Mouse (Mus musculus) limb, embryonic 12.5 days (tissue): ENCODE measurements around the gene Vrk1. TPM values are rescaled to one million over a fixed set of nuclear protein-coding genes. Genes with fewer than 3 reads are reported as not detected.

Experiments used
- ATAC-seq: fragments of 200-750 bp; cut with Nextera tagmentation; 2 replicates; pipeline ENCODE4 v1.8.0; 2017; ENCODE audit warnings: low read depth, moderate TSS enrichment; ENCODE audit not compliant: insufficient number of reproducible peaks, insufficient read depth, low FRiP score, low TSS enrichment
- H3K27ac ChIP-seq: fragments of 300-500 bp; sonication (generic); 2 replicates; pipeline ENCODE4 v1.5.1; 2016; ENCODE audit warnings: mild to moderate bottlenecking, moderate library complexity
- H3K27me3 ChIP-seq: fragments of 300-500 bp; sonication (generic); 2 replicates; pipeline ENCODE4 v1.6.1; 2016; ENCODE audit warnings: mild to moderate bottlenecking, moderate library complexity
- H3K36me3 ChIP-seq: fragments of 300-500 bp; sonication (generic); 2 replicates; pipeline ENCODE4 v1.6.1; 2016; ENCODE audit warnings: mild to moderate bottlenecking, moderate library complexity
- H3K4me1 ChIP-seq: fragments of 300-500 bp; sonication (generic); replicated peaks from 2 replicates; pipeline ENCODE4 v1.6.1; 2016
- H3K4me2 ChIP-seq: fragments of 300-500 bp; sonication (generic); 2 replicates; pipeline ENCODE4 v1.6.1; 2016; ENCODE audit warnings: mild to moderate bottlenecking, moderate library complexity
- H3K4me3 ChIP-seq: fragments of 300-500 bp; sonication (generic); replicated peaks from 2 replicates; pipeline ENCODE4 v1.5.1; 2016; ENCODE audit warnings: mild to moderate bottlenecking
- H3K9ac ChIP-seq: fragments of 300-500 bp; sonication (generic); replicated peaks from 2 replicates; pipeline ENCODE4 v1.6.1; 2016; ENCODE audit warnings: mild to moderate bottlenecking, moderate library complexity
- H3K9me3 ChIP-seq: fragments of 300-500 bp; sonication (generic); 2 replicates; pipeline ENCODE4 v1.6.1; 2016; ENCODE audit warnings: mild to moderate bottlenecking, moderate library complexity
- WGBS: fragments of 180-500 bp; shearing (Covaris S2); methylation state at CpG from one replicate; pipeline ENCODE4 v1.1.7; 2016; 5-methylcytosine and 5-hydroxymethylcytosine counted together
- polyA plus RNA-seq: library from polyadenylated mRNA; unstranded; fragments of >200 nt; fragmentation: Nextera tagmentation; extraction: Ambion mirVana; gene quantifications from 2 replicates; pipeline ENCODE4 v1.2.1, GENCODE M21; 2016

The Vrk1 gene
- polyA plus RNA-seq, 1 experiment from 2014 or later, result 89.2 TPM

DNA sequence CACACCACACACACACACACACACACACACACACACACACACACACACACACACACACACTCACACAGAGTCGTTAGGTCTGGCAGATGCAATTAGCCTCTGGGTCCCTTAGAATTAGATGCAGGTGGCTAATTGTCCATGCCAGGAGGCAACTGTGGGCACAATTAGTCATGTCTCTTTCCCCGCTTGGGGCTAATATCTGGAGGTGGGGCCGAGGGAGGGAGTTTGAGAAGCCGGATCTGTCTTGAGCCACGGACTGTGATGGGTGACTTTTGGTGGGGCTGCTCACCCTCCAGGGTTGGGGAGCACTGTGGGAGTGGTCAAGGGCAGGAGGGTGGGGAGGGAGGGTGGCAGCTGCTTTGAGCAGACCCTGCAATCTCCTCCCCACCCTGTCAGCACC is 35.9 kb upstream of the Vrk1 start:
- 24% methylated on average over 5 of the region's 5 CpGs for WGBS
- H3K9me3 ChIP-seq, result peaks cover 9% of the 10 kb centered on the region; the same call in 1 of the 2 replicates
- H3K27ac ChIP-seq, result no peak overlapping the region
- no peak for ATAC-seq
- 0 out of 2 replicates have a peak, but pooled peaks cover 6% of the 10 kb centered on the region for H3K4me1 ChIP-seq
- H3K27me3 ChIP-seq, result no peaks in the 10 kb centered on the region
- H3K4me2 ChIP-seq, result no peak overlapping the region
- H3K4me3 ChIP-seq, result no peak overlapping the region
- no peaks in the 10 kb centered on the region for H3K36me3 ChIP-seq
- no peak overlapping the region for H3K9ac ChIP-seq

DNA sequence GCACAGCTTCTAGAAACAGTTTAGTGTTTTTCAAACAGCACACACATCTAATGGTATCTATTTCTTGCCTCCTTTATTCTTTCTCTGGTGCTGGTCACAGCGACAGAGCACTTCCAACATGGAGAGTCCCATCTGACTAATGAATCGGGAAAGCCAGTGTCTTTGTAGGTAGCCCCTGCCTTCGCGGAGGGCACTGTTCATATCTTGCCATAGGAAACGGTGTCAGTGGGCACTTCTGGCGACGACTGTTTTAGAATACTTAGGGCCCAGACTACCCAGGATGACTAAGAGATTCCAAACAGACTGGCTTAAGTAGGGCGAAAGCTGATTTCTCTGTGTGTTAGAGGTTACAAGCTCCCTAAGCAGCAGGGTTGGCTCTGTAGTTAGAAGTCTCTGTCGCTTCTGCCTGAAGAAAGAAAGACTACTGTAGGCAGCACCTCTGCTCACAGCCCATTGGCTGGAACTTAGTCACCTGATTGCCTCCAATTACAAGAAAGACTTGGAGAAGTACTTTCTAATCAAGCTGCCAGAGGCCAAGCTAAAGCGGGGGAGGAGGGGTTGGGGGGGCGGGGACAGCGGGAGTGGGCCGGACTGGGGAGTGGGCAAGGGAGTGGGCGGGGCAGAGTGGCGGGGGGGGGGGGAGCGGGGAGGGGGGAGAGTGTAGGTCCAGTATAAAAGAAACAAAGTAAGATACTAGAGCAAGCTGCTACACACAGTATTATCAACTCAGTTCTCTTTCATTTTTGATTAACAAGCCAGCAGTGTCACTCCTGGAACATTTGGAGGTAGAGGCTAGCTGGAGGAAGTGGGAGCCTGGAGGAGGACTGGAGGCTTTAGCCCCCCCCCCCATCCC is 28.7 kb upstream of the Vrk1 start:
- H3K4me2 ChIP-seq, result peak overlapping the region; percentile 37
- no peak for ATAC-seq
- peaks cover 6% of the 10 kb centered on the region; the same call in 1 of the 2 replicates for H3K27me3 ChIP-seq
- no peak overlapping the region for H3K27ac ChIP-seq
- peak overlapping the region; percentile 12 for H3K4me3 ChIP-seq
- H3K36me3 ChIP-seq, result no peaks in the 10 kb centered on the region
- H3K9ac ChIP-seq, result no peak overlapping the region
- peaks cover 7% of the 10 kb centered on the region for H3K9me3 ChIP-seq
- no peaks in the 10 kb centered on the region for H3K4me1 ChIP-seq
- 25% methylated on average over 12 of the region's 16 CpGs for WGBS

DNA sequence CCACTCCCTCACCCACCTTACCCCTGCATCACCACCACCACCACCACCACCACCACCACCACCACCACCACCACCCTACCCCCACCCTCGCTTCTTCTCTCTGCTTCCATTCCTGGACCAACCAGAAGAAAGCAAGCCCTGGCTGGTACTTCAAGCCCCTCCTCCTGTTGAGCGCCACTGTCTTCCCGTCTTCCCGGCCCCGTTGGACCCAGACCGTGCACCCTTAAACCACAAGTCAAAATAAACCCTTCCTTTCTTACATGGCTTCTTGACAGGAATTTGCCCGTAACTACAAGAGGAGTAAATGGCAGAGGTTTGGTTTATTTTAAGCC is 28.1 kb upstream of the Vrk1 start:
- peak overlapping the region; percentile 37; the same call in 1 of the 2 replicates for H3K4me2 ChIP-seq
- no peak overlapping the region for H3K27ac ChIP-seq
- H3K4me1 ChIP-seq, result no peaks in the 10 kb centered on the region
- no peaks in the 10 kb centered on the region for H3K36me3 ChIP-seq
- no peak overlapping the region for H3K4me3 ChIP-seq
- ATAC-seq, result no peak
- H3K9me3 ChIP-seq, result peaks cover 7% of the 10 kb centered on the region
- no peak overlapping the region for H3K9ac ChIP-seq
- H3K27me3 ChIP-seq, result peaks cover 6% of the 10 kb centered on the region; the same call in 1 of the 2 replicates
- WGBS, result 76% methylated on average over 7 of the region's 7 CpGs

DNA sequence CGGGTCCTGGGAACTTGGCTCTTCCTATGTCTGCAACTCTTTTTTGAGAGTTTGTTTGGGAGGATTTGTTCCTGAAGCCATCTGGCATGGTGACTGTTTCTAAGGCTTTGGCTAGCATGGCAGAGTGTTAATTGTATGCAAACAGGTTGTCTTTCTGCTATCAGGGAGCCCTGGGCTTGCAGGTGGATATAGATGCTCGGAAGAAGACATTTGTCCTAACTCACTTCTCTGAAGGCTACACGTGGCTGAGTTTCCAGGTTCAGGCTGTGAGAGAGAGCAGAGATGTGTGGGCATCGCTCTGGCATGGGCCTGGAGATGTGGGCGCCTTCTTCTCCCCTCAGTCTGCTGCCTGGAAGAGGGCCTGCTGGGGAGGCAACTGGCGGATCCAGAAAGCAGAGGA is 27.4 kb upstream of the Vrk1 start:
- no peak for ATAC-seq
- H3K4me2 ChIP-seq, result no peak overlapping the region
- H3K4me1 ChIP-seq, result no peaks in the 10 kb centered on the region
- no peak overlapping the region for H3K27ac ChIP-seq
- no peak overlapping the region for H3K4me3 ChIP-seq
- WGBS, result 86% methylated on average over 6 of the region's 6 CpGs
- peaks cover 6% of the 10 kb centered on the region; the same call in 1 of the 2 replicates for H3K27me3 ChIP-seq
- H3K9me3 ChIP-seq, result peaks cover 7% of the 10 kb centered on the region
- no peak overlapping the region for H3K9ac ChIP-seq
- H3K36me3 ChIP-seq, result no peaks in the 10 kb centered on the region

DNA sequence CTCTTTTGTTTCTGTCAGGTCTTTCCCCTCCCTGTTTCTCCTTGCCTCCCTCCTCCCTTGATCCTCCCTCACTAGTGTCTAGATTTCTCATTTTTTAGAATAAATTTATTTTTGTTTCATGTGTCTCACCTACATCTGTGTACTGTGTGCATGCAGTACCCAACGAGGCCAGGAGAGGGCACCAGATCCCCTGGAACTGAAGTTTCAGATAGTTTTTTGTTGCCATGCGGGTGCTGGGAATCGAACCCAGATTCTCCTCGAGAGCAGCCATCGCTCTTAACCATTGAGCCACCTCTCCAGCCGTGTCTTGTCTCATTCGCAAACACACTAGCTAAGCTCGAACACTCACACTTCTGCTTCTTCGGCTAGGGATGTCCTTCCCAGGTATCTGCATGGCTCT is 26.5 kb upstream of the Vrk1 start:
- 88% methylated on average over 9 of the region's 9 CpGs for WGBS
- no peak for ATAC-seq

DNA sequence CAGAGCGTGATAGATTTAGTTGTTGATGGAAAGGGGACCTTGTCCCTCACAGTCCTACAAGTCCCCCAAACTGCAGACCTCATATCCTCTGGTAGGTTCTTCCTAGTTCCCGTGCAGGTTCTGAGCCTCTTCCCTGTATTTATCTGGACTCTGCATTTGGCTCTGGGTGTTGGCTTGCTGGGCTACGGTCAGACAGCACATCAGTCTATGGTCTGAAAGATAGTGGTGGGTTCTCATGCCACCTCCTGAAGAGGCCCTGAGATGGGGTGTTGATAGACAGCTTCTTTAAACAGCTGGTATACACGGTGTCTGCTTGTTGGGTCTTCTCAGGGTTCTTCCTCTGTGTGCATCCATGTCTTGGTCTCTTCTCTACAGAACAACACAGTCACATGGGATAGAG is 21.6 kb upstream of the Vrk1 start:
- Histone ChIP-seq H3K4me2 (no peak overlapping the region), H3K4me3 (no peak overlapping the region), H3K27me3 (peaks cover 5% of the 10 kb centered on the region; the same call in 1 of the 2 replicates), H3K9me3 (peaks cover 4% of the 10 kb centered on the region), H3K36me3 (no peaks in the 10 kb centered on the region), H3K4me1 (peaks cover 4% of the 10 kb centered on the region; the same call in 1 of the 2 replicates), H3K27ac (no peak overlapping the region), H3K9ac (no peak overlapping the region)
- 87% methylated on average over 4 of the region's 4 CpGs for WGBS
- ATAC-seq, result no peak

More for the DNA sequence above, 26.5 kb upstream of the Vrk1 start:
- Histone ChIP-seq H3K9me3 (peaks cover 7% of the 10 kb centered on the region), H3K27me3 (peaks cover 6% of the 10 kb centered on the region; the same call in 1 of the 2 replicates), H3K4me1 (no peaks in the 10 kb centered on the region), H3K36me3 (no peaks in the 10 kb centered on the region), H3K27ac (no peak overlapping the region), H3K4me3 (no peak overlapping the region), H3K9ac (no peak overlapping the region), H3K4me2 (no peak overlapping the region)

DNA sequence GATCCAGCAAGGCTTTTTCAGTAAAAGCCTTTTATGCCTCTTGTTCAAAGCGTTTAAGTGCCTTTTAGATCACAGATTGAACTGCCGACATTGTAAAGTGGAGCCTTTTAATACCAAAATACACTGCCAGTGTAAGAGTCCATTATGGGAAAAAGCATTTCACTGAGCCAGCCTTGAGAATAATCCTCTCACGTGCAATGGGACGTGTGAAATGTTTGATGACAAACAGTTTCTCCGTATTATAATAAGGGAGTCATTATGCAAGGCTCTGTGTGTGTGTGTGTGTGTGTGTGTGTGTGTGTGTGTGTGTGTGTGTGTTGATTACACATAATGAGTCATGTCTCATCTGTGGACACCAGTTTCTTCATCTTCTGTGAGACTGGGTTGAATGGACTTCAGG is 17.3 kb upstream of the Vrk1 start:
- Histone ChIP-seq H3K27me3 (peaks cover 7% of the 10 kb centered on the region; the same call in 1 of the 2 replicates), H3K4me2 (no peak overlapping the region), H3K36me3 (no peaks in the 10 kb centered on the region), H3K9me3 (no peaks in the 10 kb centered on the region), H3K4me1 (peaks cover 9% of the 10 kb centered on the region; the same call in 1 of the 2 replicates), H3K9ac (no peak overlapping the region), H3K4me3 (no peak overlapping the region), H3K27ac (no peak overlapping the region)
- 82% methylated on average over 5 of the region's 5 CpGs for WGBS
- ATAC-seq, result no peak

DNA sequence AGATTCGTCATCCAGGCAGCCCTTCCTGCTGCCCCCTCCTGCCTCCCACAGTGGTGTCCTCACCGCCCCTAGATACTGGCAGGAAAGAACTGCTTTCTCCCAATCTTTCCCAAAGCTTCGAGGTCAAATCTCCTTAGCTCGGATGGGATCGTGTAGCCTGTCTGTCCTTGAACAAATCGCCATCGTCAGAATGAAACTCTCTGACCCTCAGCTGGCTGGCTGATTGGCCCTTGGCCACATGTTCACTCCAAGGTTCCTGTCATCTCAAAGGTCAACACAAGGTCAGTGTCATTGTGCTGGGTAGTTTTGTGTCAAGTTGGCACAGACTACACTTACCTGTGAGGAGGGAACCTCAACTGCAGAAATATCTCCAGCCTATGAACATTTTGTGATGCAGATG is 16.7 kb upstream of the Vrk1 start:
- no peaks in the 10 kb centered on the region for H3K36me3 ChIP-seq
- peaks cover 7% of the 10 kb centered on the region; the same call in 1 of the 2 replicates for H3K27me3 ChIP-seq
- no peak overlapping the region for H3K27ac ChIP-seq
- peaks cover 9% of the 10 kb centered on the region; the same call in 1 of the 2 replicates for H3K4me1 ChIP-seq
- H3K9ac ChIP-seq, result no peak overlapping the region
- no peaks in the 10 kb centered on the region for H3K9me3 ChIP-seq
- no peak for ATAC-seq
- no peak overlapping the region for H3K4me3 ChIP-seq
- H3K4me2 ChIP-seq, result no peak overlapping the region
- WGBS, result 56% methylated on average over 7 of the region's 7 CpGs

DNA sequence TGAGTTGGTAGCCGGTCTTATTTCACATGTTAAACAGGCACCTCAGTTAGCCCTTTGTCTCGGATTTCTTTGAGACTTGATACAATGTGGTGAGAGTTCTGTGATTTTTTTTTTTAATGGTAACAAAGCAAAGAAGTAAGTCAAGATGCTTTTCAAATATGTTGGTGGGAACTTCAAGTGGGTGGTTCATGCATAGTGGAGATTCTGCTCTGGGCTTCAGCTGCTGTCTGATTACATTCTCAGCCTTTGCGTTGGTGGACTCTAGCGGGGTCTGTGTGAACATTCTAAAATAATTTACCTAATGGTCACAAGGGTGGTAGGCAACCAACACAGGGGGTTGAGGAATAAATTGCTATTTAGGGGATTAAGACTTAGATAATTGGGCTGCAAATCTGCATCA is 14.1 kb upstream of the Vrk1 start:
- Histone ChIP-seq H3K9ac (no peak overlapping the region), H3K36me3 (no peaks in the 10 kb centered on the region), H3K9me3 (no peaks in the 10 kb centered on the region), H3K27me3 (peaks cover 12% of the 10 kb centered on the region; the same call in 1 of the 2 replicates), H3K4me2 (no peak overlapping the region), H3K4me1 (peaks cover 9% of the 10 kb centered on the region; the same call in 1 of the 2 replicates), H3K4me3 (no peak overlapping the region), H3K27ac (no peak overlapping the region)
- 69% methylated on average over 4 of the region's 4 CpGs for WGBS
- no peak for ATAC-seq

DNA sequence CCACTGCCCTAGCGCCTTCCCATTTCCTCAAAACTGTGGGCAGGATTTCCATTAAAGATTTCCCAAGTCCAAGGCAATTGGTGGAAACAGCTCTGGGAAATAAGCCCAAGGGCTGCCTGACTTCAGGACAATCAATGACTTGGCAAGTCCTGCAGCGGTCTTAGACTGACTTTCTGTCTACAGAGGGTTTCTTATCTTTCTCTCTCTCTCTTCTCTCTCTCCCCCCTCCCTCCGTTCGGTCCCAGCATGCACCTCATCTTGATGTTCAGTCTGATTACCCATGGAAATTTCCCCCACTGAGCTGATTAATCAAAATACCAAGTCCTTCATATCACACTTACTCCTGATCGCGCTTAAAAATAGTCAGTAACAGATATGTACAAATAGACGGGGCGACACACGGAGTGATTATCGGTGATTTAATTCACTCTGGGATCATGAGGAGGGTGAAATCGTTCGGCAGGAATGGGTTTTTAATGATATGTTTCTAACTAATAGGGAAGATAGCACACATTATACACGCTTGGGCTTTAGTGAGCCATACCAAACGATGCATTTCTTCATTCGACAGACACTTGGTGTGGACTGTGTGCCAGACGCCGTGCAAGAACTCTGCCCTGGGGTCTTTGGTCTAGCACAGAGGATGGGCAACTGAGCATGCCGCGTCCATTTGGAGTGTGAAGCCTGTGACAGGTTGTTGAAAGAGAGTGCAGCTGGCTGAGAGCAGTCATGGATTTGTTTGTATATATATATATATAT is 12.8 kb upstream of the Vrk1 start:
- H3K9me3 ChIP-seq, result no peaks in the 10 kb centered on the region
- no peaks in the 10 kb centered on the region for H3K36me3 ChIP-seq
- H3K4me1 ChIP-seq, result 0 out of 2 replicates have a peak, but pooled peaks cover 5% of the 10 kb centered on the region
- H3K4me3 ChIP-seq, result no peak overlapping the region
- peaks cover 8% of the 10 kb centered on the region; the same call in 1 of the 2 replicates for H3K27me3 ChIP-seq
- no peak overlapping the region for H3K4me2 ChIP-seq
- no peak for ATAC-seq
- H3K27ac ChIP-seq, result no peak overlapping the region
- no peak overlapping the region for H3K9ac ChIP-seq
- WGBS, result 92% methylated on average over 19 of the region's 19 CpGs

DNA sequence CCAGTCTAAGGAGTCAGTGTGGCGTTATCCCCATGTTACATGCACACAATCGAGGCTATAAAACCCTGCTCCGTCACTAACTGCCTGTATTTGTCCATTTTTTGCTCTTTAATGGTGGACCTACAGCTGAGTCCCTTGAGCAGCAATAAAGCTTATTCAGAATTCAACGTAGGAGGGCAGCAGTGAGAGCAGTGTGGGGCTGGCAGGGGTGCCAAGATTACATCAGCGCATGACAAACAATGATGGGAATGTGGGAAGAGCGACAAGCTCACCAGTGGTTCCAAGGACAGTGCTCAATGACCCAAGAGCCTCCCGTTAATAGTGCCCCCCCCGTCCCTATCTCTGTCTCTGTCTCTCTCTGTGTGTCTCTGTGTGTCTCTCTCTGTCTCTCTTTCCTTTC is 8.3 kb upstream of the Vrk1 start:
- no peaks in the 10 kb centered on the region for H3K4me1 ChIP-seq
- H3K27ac ChIP-seq, result no peak overlapping the region
- WGBS, result 44% methylated on average over 8 of the region's 8 CpGs
- H3K36me3 ChIP-seq, result no peaks in the 10 kb centered on the region
- H3K27me3 ChIP-seq, result peaks cover 5% of the 10 kb centered on the region; the same call in 1 of the 2 replicates
- no peak; the same call in 1 of the 2 replicates for ATAC-seq
- no peak overlapping the region for H3K4me3 ChIP-seq
- H3K4me2 ChIP-seq, result no peak overlapping the region
- no peak overlapping the region for H3K9ac ChIP-seq
- H3K9me3 ChIP-seq, result no peaks in the 10 kb centered on the region; the same call in 1 of the 2 replicates
